Mouse (Mus musculus) intestine, embryonic 16.5 days (tissue): ENCODE results near the gene Fam160b1. TPM values are rescaled to one million over a fixed set of nuclear protein-coding genes. Genes with fewer than 3 reads are reported as not detected.

Experiments used
- ATAC-seq: fragments of 200-750 bp; cut with Nextera tagmentation; 2 replicates; pipeline ENCODE4 v1.8.0; 2017; ENCODE audit warnings: moderate TSS enrichment, moderate library complexity
- H3K27ac ChIP-seq: fragments of 300-500 bp; sonication (generic); 2 replicates; pipeline ENCODE4 v1.5.1; 2014; ENCODE audit warnings: mild to moderate bottlenecking, low read length
- H3K27me3 ChIP-seq: fragments of 300-500 bp; sonication (generic); replicated peaks from 2 replicates; pipeline ENCODE4 v1.6.1; 2014; ENCODE audit warnings: low read length, control low read depth, mixed read lengths; ENCODE audit not compliant: control insufficient read depth, insufficient read depth
- H3K36me3 ChIP-seq: fragments of 300-500 bp; sonication (generic); 2 replicates; pipeline ENCODE4 v1.6.1; 2014; ENCODE audit warnings: low read length, control low read depth; ENCODE audit not compliant: control insufficient read depth, insufficient read depth
- H3K4me1 ChIP-seq: fragments of 300-500 bp; sonication (generic); 2 replicates; pipeline ENCODE4 v1.6.1; 2014; ENCODE audit warnings: low read length, control low read depth, mixed read lengths; ENCODE audit not compliant: control insufficient read depth, insufficient read depth
- H3K4me2 ChIP-seq: fragments of 300-500 bp; sonication (generic); 2 replicates; pipeline ENCODE4 v1.6.1; 2014; ENCODE audit warnings: low read depth, low read length, control low read depth
- H3K4me3 ChIP-seq: fragments of 300-500 bp; sonication (generic); 2 replicates; pipeline ENCODE4 v1.5.1; 2014; ENCODE audit warnings: mild to moderate bottlenecking, low read length
- H3K9ac ChIP-seq: fragments of 300-500 bp; sonication (generic); 2 replicates; pipeline ENCODE4 v1.6.1; 2014; ENCODE audit warnings: low read depth, low read length
- H3K9me3 ChIP-seq: fragments of 300-500 bp; sonication (generic); 2 replicates; pipeline ENCODE4 v1.6.1; 2016; ENCODE audit warnings: low read length, control low read depth; ENCODE audit not compliant: control insufficient read depth
- WGBS: fragments of 180-500 bp; shearing (Covaris S2); extraction: QIAGEN DNeasy Blood & Tissue Kit; methylation state at CpG from one replicate; pipeline ENCODE4 v1.1.7; 2014; 5-methylcytosine and 5-hydroxymethylcytosine counted together
- polyA plus RNA-seq: library from polyadenylated mRNA; unstranded; fragments of >200 nt; fragmentation: Nextera tagmentation; extraction: Ambion mirVana; gene quantifications from 2 replicates; pipeline ENCODE4 v1.2.1, GENCODE M21; 2015

Fam160b1 gene
- polyA plus RNA-seq, 1 experiment from 2014 or later: 9.9 TPM

DNA sequence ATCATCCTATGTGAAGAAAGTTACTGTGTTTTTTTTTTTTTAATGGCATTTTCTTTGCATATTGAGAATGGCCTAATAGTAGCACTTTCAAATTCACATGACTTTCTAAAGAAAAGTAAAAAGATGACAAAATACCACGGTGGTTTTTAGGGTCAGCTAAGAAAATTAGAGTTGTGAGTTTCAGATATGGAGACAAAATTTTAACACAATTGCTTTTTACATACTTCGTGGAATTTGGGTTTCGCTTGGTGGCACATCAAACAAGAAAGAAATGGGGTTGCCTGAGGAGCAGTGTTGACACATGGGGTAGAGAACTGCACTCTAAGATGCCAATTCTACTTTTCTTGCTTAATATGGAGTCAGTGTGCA lies 1.4 kb downstream of the Fam160b1 start:
- Histone ChIP-seq H3K4me3 (peak overlapping the region; percentile 96), H3K27ac (peak overlapping the region; percentile 98), H3K4me1 (peaks cover 46% of the 10 kb centered on the region), H3K4me2 (peak overlapping the region; percentile 61), H3K9ac (peak overlapping the region; percentile 100), H3K9me3 (no peaks in the 10 kb centered on the region), H3K27me3 (no peaks in the 10 kb centered on the region), H3K36me3 (no peaks in the 10 kb centered on the region)
- ATAC-seq: no peak
- WGBS: 14% methylated on average over 3 of the region's 3 CpGs

DNA sequence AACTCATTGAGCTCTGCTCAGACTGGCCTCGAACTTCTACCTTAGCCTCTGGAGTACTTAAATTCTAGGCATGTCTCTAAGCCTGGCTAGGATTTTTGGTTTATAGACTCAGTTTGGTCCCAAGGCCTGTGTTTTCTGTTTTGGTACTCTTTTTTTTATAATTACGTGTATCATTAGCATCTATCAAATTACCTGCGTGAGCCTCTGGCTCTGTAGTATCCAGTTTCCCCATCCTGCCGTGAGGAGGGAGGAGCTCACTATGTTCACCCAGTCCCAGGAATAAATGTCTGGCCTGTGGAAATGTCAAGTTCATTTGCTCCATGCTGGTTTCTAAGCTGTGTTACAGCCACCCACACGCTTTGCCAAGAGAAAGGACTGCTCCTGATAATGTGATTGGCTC lies 2.1 kb downstream of the Fam160b1 start:
- Histone ChIP-seq H3K4me2 (peak overlapping the region; percentile 49), H3K36me3 (no peaks in the 10 kb centered on the region), H3K4me1 (peaks cover 51% of the 10 kb centered on the region), H3K27me3 (no peaks in the 10 kb centered on the region), H3K9ac (peak overlapping the region; percentile 44), H3K27ac (peak overlapping the region; percentile 39; the same call in 1 of the 2 replicates), H3K9me3 (no peaks in the 10 kb centered on the region), H3K4me3 (peak overlapping the region; percentile 20)
- ATAC-seq: no peak
- WGBS: 35% methylated on average over 5 of the region's 5 CpGs

- H3K9ac ChIP-seq: peak overlapping the region; percentile 44
- ATAC-seq: no peak
These were observed 2.6 kb downstream of the Fam160b1 start for GRCm38 (mm10) chr19:57363076-57363475.

GRCm38 (mm10) chr19:57363538-57363937 lies 3.1 kb downstream of the Fam160b1 start:
- no peak overlapping the region for H3K4me3 ChIP-seq
- 0 out of 2 replicates have a peak overlapping the region, but pooled peaks have one; percentile 44 for H3K9ac ChIP-seq
- no peak overlapping the region for H3K27ac ChIP-seq

More at GRCm38 (mm10) chr19:57363076-57363475, 2.6 kb downstream of the Fam160b1 start:
- Histone ChIP-seq H3K4me2 (peak overlapping the region; percentile 49), H3K9me3 (no peaks in the 10 kb centered on the region), H3K4me3 (peak overlapping the region; percentile 20), H3K4me1 (peaks cover 52% of the 10 kb centered on the region), H3K27ac (0 out of 2 replicates have a peak overlapping the region, but pooled peaks have one; percentile 39), H3K27me3 (no peaks in the 10 kb centered on the region), H3K36me3 (no peaks in the 10 kb centered on the region)
- 15% methylated on average over 7 of the region's 7 CpGs for WGBS

DNA sequence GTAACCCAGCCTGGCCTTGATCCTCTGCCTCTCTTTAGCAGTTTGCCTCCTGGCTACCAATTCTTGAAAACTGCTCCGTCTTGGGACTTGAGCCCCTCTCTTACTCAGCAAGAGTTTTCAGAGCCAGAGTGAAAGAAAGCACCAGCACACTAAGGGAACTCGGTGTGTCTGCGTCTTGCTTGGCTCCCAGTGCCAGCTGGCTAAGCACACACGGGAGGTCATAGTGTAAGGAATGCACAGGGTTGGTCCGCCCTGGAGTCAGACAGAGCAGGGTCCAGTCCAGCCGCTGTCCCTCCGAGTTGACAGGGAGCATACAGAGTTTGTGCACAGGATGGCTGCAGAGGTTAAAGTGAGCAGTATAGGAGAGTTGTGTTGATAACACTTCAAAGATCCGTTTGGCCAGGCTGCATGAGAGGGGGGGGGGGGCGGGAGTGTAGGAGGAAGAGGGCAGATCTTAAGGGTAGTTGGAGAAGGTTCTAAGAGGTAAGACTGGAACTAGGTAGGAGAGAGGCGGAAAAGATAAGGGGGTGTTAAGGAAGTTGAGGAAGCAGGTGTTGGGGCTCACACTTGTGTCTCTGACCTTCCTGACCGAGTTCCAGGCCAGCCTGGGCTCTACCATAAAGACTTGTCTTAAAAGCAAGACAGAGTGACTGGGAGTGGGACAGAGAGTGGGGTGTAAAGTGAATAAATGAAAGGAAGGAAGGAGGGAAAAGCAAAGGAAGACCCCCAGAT lies 4.6 kb downstream of the Fam160b1 start:
- Histone ChIP-seq H3K36me3 (0 out of 2 replicates have a peak, but pooled peaks cover 2% of the 10 kb centered on the region), H3K27ac (peak overlapping the region; percentile 45), H3K9ac (0 out of 2 replicates have a peak overlapping the region, but pooled peaks have one; percentile 1), H3K9me3 (no peaks in the 10 kb centered on the region), H3K27me3 (no peaks in the 10 kb centered on the region), H3K4me1 (peaks cover 47% of the 10 kb centered on the region), H3K4me2 (0 out of 2 replicates have a peak overlapping the region, but pooled peaks have one; percentile 0), H3K4me3 (no peak overlapping the region)
- WGBS: 29% methylated on average over 10 of the region's 11 CpGs
- peak; percentile 6; the same call in 1 of the 2 replicates for ATAC-seq

More at GRCm38 (mm10) chr19:57363538-57363937, 3.1 kb downstream of the Fam160b1 start:
- no peaks in the 10 kb centered on the region for H3K9me3 ChIP-seq
- ATAC-seq: no peak
- no peaks in the 10 kb centered on the region for H3K36me3 ChIP-seq
- peak overlapping the region; percentile 49; the same call in 1 of the 2 replicates for H3K4me2 ChIP-seq
- no peaks in the 10 kb centered on the region for H3K27me3 ChIP-seq
- WGBS: 89% methylated on average over 7 of the region's 7 CpGs
- H3K4me1 ChIP-seq: peaks cover 50% of the 10 kb centered on the region

DNA sequence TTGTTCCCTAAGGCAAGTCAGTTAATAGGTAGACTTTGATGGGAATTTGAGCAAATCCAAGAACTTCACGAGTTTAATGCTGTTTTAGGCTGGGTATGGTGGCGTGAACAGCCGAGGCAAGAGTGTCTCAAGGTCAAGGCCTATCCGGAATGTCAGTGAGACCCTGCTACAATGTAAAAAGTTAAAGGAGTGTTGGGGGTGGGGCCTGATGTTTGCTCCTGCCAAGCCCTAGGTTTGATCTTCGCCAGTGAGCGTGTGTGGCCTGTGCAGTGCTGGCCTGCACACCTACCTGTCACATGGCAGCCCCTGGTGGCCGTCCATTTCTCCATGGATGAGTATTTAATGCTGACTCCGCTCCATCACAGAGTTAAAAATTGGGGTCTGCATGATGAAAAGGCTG lies 5.5 kb downstream of the Fam160b1 start:
- no peaks in the 10 kb centered on the region for H3K27me3 ChIP-seq
- H3K4me2 ChIP-seq: peak overlapping the region; percentile 14; the same call in 1 of the 2 replicates
- peaks cover 47% of the 10 kb centered on the region for H3K4me1 ChIP-seq
- no peak for ATAC-seq
- H3K27ac ChIP-seq: peak overlapping the region; percentile 66
- H3K9ac ChIP-seq: peak overlapping the region; percentile 42
- H3K4me3 ChIP-seq: no peak overlapping the region
- WGBS: 58% methylated on average over 8 of the region's 8 CpGs
- 0 out of 2 replicates have a peak, but pooled peaks cover 2% of the 10 kb centered on the region for H3K36me3 ChIP-seq
- H3K9me3 ChIP-seq: no peaks in the 10 kb centered on the region

- Histone ChIP-seq H3K36me3 (peaks cover 2% of the 10 kb centered on the region; the same call in 1 of the 2 replicates), H3K27ac (peak overlapping the region; percentile 66), H3K4me3 (no peak overlapping the region), H3K27me3 (no peaks in the 10 kb centered on the region), H3K4me1 (peaks cover 47% of the 10 kb centered on the region), H3K9me3 (no peaks in the 10 kb centered on the region), H3K9ac (peak overlapping the region; percentile 42; the same call in 1 of the 2 replicates), H3K4me2 (no peak overlapping the region; the same call in 1 of the 2 replicates)
- no peak for ATAC-seq
- 55% methylated on average over 5 of the region's 5 CpGs for WGBS
These were observed 6.1 kb downstream of the Fam160b1 start for GRCm38 (mm10) chr19:57366626-57367025.

DNA sequence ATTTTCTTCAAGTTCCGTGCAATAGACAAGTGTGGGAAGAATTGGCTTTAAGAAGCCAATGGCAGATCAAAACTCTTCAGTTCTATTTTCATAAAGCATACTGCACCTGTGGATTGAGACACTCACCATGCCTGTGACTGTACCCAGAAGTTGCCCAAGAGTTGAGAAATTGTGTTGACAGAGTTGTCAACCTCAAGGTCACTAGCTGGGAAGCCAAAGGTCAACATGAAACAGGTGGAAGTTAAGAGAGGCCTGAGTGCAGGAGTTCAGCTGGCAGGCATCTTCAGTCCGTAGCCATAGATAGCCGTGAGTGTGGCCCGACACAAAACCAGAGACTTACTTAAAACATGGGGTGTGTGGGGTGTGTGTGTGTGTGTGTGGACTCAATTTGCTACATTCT lies 6.7 kb downstream of the Fam160b1 start:
- Histone ChIP-seq H3K9me3 (no peaks in the 10 kb centered on the region), H3K27ac (peak overlapping the region; percentile 53), H3K36me3 (peaks cover 2% of the 10 kb centered on the region; the same call in 1 of the 2 replicates), H3K4me1 (peaks cover 47% of the 10 kb centered on the region), H3K9ac (no peak overlapping the region), H3K4me3 (no peak overlapping the region), H3K4me2 (no peak overlapping the region), H3K27me3 (no peaks in the 10 kb centered on the region)
- WGBS: 54% methylated on average over 4 of the region's 4 CpGs
- peak; percentile 47 for ATAC-seq

GRCm38 (mm10) chr19:57367849-57368387 lies 7.4 kb downstream of the Fam160b1 start:
- H3K27ac ChIP-seq: peak overlapping the region; percentile 53
- no peak overlapping the region for H3K4me2 ChIP-seq
- ATAC-seq: no peak
- H3K27me3 ChIP-seq: no peaks in the 10 kb centered on the region
- 70% methylated on average over 11 of the region's 11 CpGs for WGBS
- no peak overlapping the region for H3K9ac ChIP-seq
- no peak overlapping the region for H3K4me3 ChIP-seq
- H3K4me1 ChIP-seq: peaks cover 41% of the 10 kb centered on the region
- peaks cover 9% of the 10 kb centered on the region; the same call in 1 of the 2 replicates for H3K36me3 ChIP-seq
- H3K9me3 ChIP-seq: no peaks in the 10 kb centered on the region
